Mouse (Mus musculus) forebrain, embryonic 15.5 days (tissue): ENCODE results near the gene Kazn. TPM values are rescaled to one million over a fixed set of nuclear protein-coding genes. Genes with fewer than 3 reads are reported as not detected.
A peak's percentile ranks its signal among the peaks of the same experiment; 100 is the strongest.

Source experiments
- ATAC-seq: fragments of 200-750 bp; cut with Nextera tagmentation; replicated peaks from 2 replicates; pipeline ENCODE4 v1.8.0; 2017; ENCODE audit warnings: mild to moderate bottlenecking, moderate TSS enrichment, moderate library complexity
- H3K27ac ChIP-seq: fragments of 300-500 bp; sonication (generic); replicated peaks from 2 replicates; pipeline ENCODE4 v1.5.1; 2015; ENCODE audit warnings: mild to moderate bottlenecking, inconsistent platforms
- H3K27me3 ChIP-seq: fragments of 300-500 bp; sonication (generic); 2 replicates; pipeline ENCODE4 v1.6.1; 2015; ENCODE audit warnings: inconsistent platforms
- H3K36me3 ChIP-seq: fragments of 300-500 bp; sonication (generic); 2 replicates; pipeline ENCODE4 v1.6.1; 2015; ENCODE audit warnings: mild to moderate bottlenecking, inconsistent platforms
- H3K4me1 ChIP-seq: fragments of 300-500 bp; sonication (generic); 2 replicates; pipeline ENCODE4 v1.6.1; 2015; ENCODE audit warnings: inconsistent platforms
- H3K4me2 ChIP-seq: fragments of 300-500 bp; sonication (generic); replicated peaks from 2 replicates; pipeline ENCODE4 v1.6.1; 2015; ENCODE audit warnings: mild to moderate bottlenecking, inconsistent platforms
- H3K4me3 ChIP-seq: fragments of 300-500 bp; sonication (generic); 2 replicates; pipeline ENCODE4 v1.5.1; 2015; ENCODE audit warnings: mild to moderate bottlenecking, inconsistent platforms
- H3K9ac ChIP-seq: fragments of 300-500 bp; sonication (generic); replicated peaks from 2 replicates; pipeline ENCODE4 v1.6.1; 2015; ENCODE audit warnings: mild to moderate bottlenecking, inconsistent platforms
- H3K9me3 ChIP-seq: fragments of 300-500 bp; sonication (generic); 2 replicates; pipeline ENCODE4 v1.6.1; 2016; ENCODE audit warnings: inconsistent platforms
- WGBS: fragments of 180-500 bp; shearing (Covaris S2); methylation state at CpG from one replicate; pipeline ENCODE4 v1.1.7; 2015; ENCODE audit warnings: mixed read lengths; 5-methylcytosine and 5-hydroxymethylcytosine counted together
- polyA plus RNA-seq: library from polyadenylated mRNA; unstranded; fragments of >200 nt; fragmentation: Nextera tagmentation; extraction: Ambion mirVana; gene quantifications from 2 replicates; pipeline ENCODE4 v1.2.1, GENCODE M21; 2015

Kazn gene
- polyA plus RNA-seq, 1 experiment from 2014 or later = 25.6 TPM

- no peaks in the 10 kb centered on the region for H3K36me3 ChIP-seq
- no peaks in the 10 kb centered on the region for H3K27me3 ChIP-seq
- no peak overlapping the region for H3K9ac ChIP-seq
- no peak overlapping the region for H3K27ac ChIP-seq
- H3K4me1 ChIP-seq = peaks cover 4% of the 10 kb centered on the region; the same call in 1 of the 2 replicates
- ATAC-seq = no peak
- no peak overlapping the region for H3K4me2 ChIP-seq
- WGBS = 39% methylated on average over 4 of the region's 4 CpGs
- no peaks in the 10 kb centered on the region for H3K9me3 ChIP-seq
- H3K4me3 ChIP-seq = no peak overlapping the region
These were observed 22.5 kb upstream of the Kazn start for GRCm38 (mm10) chr4:142261725-142262124.

- Histone ChIP-seq H3K36me3 (no peaks in the 10 kb centered on the region), H3K4me3 (no peak overlapping the region), H3K9ac (no peak overlapping the region), H3K4me1 (no peaks in the 10 kb centered on the region), H3K4me2 (no peak overlapping the region), H3K9me3 (no peaks in the 10 kb centered on the region), H3K27ac (no peak overlapping the region), H3K27me3 (no peaks in the 10 kb centered on the region)
- ATAC-seq = no peak
- WGBS = 94% methylated on average over 10 of the region's 10 CpGs
These were observed 19.5 kb upstream of the Kazn start for GRCm38 (mm10) chr4:142258730-142259129.

GRCm38 (mm10) chr4:142254088-142254487 is 14.9 kb upstream of the Kazn start:
- H3K27ac ChIP-seq = no peak overlapping the region
- H3K9me3 ChIP-seq = no peaks in the 10 kb centered on the region
- no peaks in the 10 kb centered on the region for H3K36me3 ChIP-seq
- no peak overlapping the region for H3K4me3 ChIP-seq
- H3K4me2 ChIP-seq = no peak overlapping the region
- peaks cover 4% of the 10 kb centered on the region; the same call in 1 of the 2 replicates for H3K4me1 ChIP-seq
- H3K27me3 ChIP-seq = no peaks in the 10 kb centered on the region
- no peak overlapping the region for H3K9ac ChIP-seq
- no peak for ATAC-seq
- WGBS = 73% methylated on average over 6 of the region's 6 CpGs

GRCm38 (mm10) chr4:142251471-142252354 is 12.5 kb upstream of the Kazn start:
- H3K4me1 ChIP-seq = peaks cover 4% of the 10 kb centered on the region; the same call in 1 of the 2 replicates
- no peaks in the 10 kb centered on the region for H3K27me3 ChIP-seq
- no peak for ATAC-seq
- no peaks in the 10 kb centered on the region for H3K36me3 ChIP-seq
- no peak overlapping the region for H3K27ac ChIP-seq
- 39% methylated on average over 12 of the region's 12 CpGs for WGBS
- H3K4me2 ChIP-seq = no peak overlapping the region
- H3K9ac ChIP-seq = no peak overlapping the region
- no peaks in the 10 kb centered on the region for H3K9me3 ChIP-seq
- no peak overlapping the region for H3K4me3 ChIP-seq

- no peaks in the 10 kb centered on the region for H3K27me3 ChIP-seq
- WGBS = 94% methylated on average over 8 of the region's 8 CpGs
- H3K4me2 ChIP-seq = no peak overlapping the region
- H3K4me1 ChIP-seq = peaks cover 4% of the 10 kb centered on the region; the same call in 1 of the 2 replicates
- H3K4me3 ChIP-seq = no peak overlapping the region
- no peak for ATAC-seq
- no peaks in the 10 kb centered on the region for H3K9me3 ChIP-seq
- H3K9ac ChIP-seq = no peak overlapping the region
- no peaks in the 10 kb centered on the region for H3K36me3 ChIP-seq
- H3K27ac ChIP-seq = no peak overlapping the region
These were observed 10.9 kb upstream of the Kazn start for GRCm38 (mm10) chr4:142250054-142250453.

GRCm38 (mm10) chr4:142249401-142249800 is 10.2 kb upstream of the Kazn start:
- Histone ChIP-seq H3K4me2 (no peak overlapping the region), H3K9me3 (no peaks in the 10 kb centered on the region), H3K27ac (no peak overlapping the region), H3K4me3 (no peak overlapping the region), H3K36me3 (no peaks in the 10 kb centered on the region), H3K9ac (no peak overlapping the region), H3K4me1 (peaks cover 4% of the 10 kb centered on the region; the same call in 1 of the 2 replicates), H3K27me3 (no peaks in the 10 kb centered on the region)
- ATAC-seq = peak; percentile 42; the same call in 1 of the 2 replicates
- WGBS = 24% methylated on average over 9 of the region's 9 CpGs

- no peaks in the 10 kb centered on the region for H3K36me3 ChIP-seq
- ATAC-seq = peak; percentile 46; the same call in 1 of the 2 replicates
- no peaks in the 10 kb centered on the region for H3K27me3 ChIP-seq
- peaks cover 4% of the 10 kb centered on the region; the same call in 1 of the 2 replicates for H3K4me1 ChIP-seq
- H3K9me3 ChIP-seq = no peaks in the 10 kb centered on the region
- no peak overlapping the region for H3K9ac ChIP-seq
- no peak overlapping the region for H3K4me2 ChIP-seq
- no peak overlapping the region for H3K27ac ChIP-seq
- H3K4me3 ChIP-seq = no peak overlapping the region
- WGBS = 9% methylated on average over 5 of the region's 5 CpGs
These were observed 9.2 kb upstream of the Kazn start for GRCm38 (mm10) chr4:142248426-142248825.

DNA sequence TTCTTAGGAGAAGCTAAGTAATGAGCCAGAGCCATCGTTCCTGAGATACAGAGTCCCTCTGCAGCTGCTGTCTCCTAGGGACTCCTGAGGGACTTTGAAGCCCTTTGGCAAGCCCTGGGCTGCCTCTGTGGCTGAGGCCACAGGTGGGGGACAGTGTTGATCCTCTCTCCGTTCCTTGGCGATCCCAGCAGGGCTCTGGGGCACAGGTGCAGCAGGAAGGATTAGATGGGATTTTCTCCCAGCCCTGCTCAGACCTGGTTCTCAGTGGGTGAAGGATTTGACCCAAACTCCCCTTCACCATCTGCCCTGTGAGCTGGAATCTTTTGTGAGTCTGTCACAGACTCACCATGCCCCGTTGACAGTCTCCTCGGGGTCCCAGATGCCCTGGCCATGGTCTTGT is 7.5 kb upstream of the Kazn start:
- no peak for ATAC-seq
- H3K4me3 ChIP-seq = no peak overlapping the region
- 11% methylated on average over 5 of the region's 5 CpGs for WGBS
- H3K9me3 ChIP-seq = no peaks in the 10 kb centered on the region
- no peaks in the 10 kb centered on the region for H3K36me3 ChIP-seq
- no peak overlapping the region for H3K4me2 ChIP-seq
- no peak overlapping the region for H3K9ac ChIP-seq
- H3K4me1 ChIP-seq = peaks cover 4% of the 10 kb centered on the region; the same call in 1 of the 2 replicates
- H3K27me3 ChIP-seq = no peaks in the 10 kb centered on the region
- H3K27ac ChIP-seq = no peak overlapping the region

- Histone ChIP-seq H3K27me3 (no peaks in the 10 kb centered on the region), H3K9ac (no peak overlapping the region), H3K9me3 (no peaks in the 10 kb centered on the region), H3K4me2 (no peak overlapping the region), H3K4me3 (no peak overlapping the region), H3K4me1 (peaks cover 8% of the 10 kb centered on the region), H3K36me3 (no peaks in the 10 kb centered on the region), H3K27ac (no peak overlapping the region)
- no peak for ATAC-seq
- 91% methylated on average over 5 of the region's 5 CpGs for WGBS
These were observed 5.4 kb upstream of the Kazn start for GRCm38 (mm10) chr4:142244641-142245040.

DNA sequence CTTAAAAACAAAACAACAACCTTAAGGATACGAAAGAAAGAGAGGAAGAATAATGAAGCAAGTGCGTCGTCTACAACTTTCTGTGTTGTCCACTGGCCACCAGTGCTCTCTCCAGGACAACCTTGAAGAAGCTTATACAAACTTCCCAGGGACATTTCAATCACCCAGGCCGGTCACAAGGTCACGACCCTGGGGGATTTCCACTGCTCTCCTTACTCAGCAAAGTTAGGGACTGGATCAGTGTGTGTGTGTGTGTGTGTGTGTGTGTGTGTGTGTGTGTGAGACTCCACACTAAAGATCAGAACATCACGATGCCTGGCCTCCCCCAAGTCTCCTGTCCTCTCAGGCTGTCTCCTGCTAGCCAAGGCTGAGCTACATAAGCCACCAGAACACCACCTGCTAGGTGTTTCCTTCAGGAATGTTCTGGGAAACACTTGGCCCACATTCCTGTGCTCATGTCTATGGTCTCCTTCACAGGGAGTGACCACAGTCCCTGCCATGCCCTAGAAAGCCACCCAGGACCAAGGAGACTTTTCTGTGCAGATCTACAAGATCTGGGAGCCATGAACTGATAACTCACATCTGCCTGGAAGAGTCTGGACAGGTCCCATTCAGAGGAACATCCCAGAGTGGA is 3.7 kb upstream of the Kazn start:
- ATAC-seq = no peak
- 86% methylated on average over 6 of the region's 6 CpGs for WGBS
- no peak overlapping the region for H3K4me2 ChIP-seq
- H3K9me3 ChIP-seq = no peaks in the 10 kb centered on the region
- H3K4me1 ChIP-seq = peaks cover 23% of the 10 kb centered on the region
- H3K4me3 ChIP-seq = no peak overlapping the region
- H3K36me3 ChIP-seq = no peaks in the 10 kb centered on the region
- H3K27ac ChIP-seq = no peak overlapping the region
- H3K9ac ChIP-seq = no peak overlapping the region
- no peaks in the 10 kb centered on the region for H3K27me3 ChIP-seq

DNA sequence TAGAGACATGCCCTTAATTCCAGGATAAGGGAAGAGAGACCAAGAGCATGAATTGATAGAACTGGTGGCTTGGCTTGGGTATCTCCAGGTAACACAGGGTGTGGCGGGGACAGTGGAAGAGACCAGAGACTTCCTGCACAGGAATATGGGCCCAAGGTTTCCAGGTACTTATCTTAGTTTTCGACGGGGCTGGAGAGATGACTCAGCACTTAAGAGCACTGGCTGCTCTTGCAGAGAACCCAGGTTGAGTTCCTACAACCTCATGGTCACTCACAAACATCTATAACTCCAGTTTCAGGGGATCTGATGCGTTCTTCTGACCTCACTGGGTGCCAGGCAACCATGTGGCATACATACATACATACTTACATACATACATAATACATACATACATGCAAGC is 3.0 kb upstream of the Kazn start:
- WGBS = 88% methylated on average over 4 of the region's 4 CpGs
- no peak for ATAC-seq
- Histone ChIP-seq H3K9me3 (no peaks in the 10 kb centered on the region), H3K36me3 (no peaks in the 10 kb centered on the region), H3K27me3 (no peaks in the 10 kb centered on the region), H3K27ac (no peak overlapping the region), H3K4me3 (no peak overlapping the region), H3K9ac (no peak overlapping the region), H3K4me2 (no peak overlapping the region), H3K4me1 (peaks cover 28% of the 10 kb centered on the region)

GRCm38 (mm10) chr4:142240874-142241273 is 1.7 kb upstream of the Kazn start:
- Histone ChIP-seq H3K9ac (no peak overlapping the region), H3K27ac (no peak overlapping the region), H3K4me3 (no peak overlapping the region), H3K27me3 (no peaks in the 10 kb centered on the region), H3K9me3 (no peaks in the 10 kb centered on the region), H3K4me1 (peaks cover 28% of the 10 kb centered on the region), H3K36me3 (no peaks in the 10 kb centered on the region), H3K4me2 (no peak overlapping the region)
- 72% methylated on average over 5 of the region's 5 CpGs for WGBS
- ATAC-seq = no peak
